9 mouse cellular contexts compared by ENCODE assay signal in genomic region chr4:129913761-129914644, GRCm38 (mm10). TPM values are rescaled to one million over a fixed set of nuclear protein-coding genes. Genes with fewer than 3 reads are reported as not detected.
DNase-seq lines count a peak whose midpoint lies in the region; ATAC-seq and TF ChIP-seq lines count a peak whose summit lies in the region.
"Had no signal": no experiment of that assay in that cellular context is flagged by ENCODE, and none has a peak within 500 bp of the region (broad histone marks: within the 10 kb centered on the region; RNA-seq: fewer than 3 reads in every experiment).

No protein-coding gene starts in this region.

- H3K36me3 ChIP-seq in midbrain, embryonic 10.5 days: no peaks in the 10 kb centered on the region
- H3K36me3 ChIP-seq in midbrain, postnatal 0 days (ENCODE audit: insufficient read depth, low read length): no peaks in the 10 kb centered on the region
- H3K36me3 ChIP-seq in small intestine, adult 2 months (ENCODE audit: control insufficient read depth, insufficient read depth, low read length): no peaks in the 10 kb centered on the region

- WGBS in midbrain, embryonic 10.5 days: 19% methylated on average over 16 of the region's 16 CpGs
- WGBS in midbrain, postnatal 0 days: 18% methylated on average over 16 of the region's 16 CpGs
- WGBS in small intestine, adult 2 months: 11% methylated on average over 16 of the region's 16 CpGs
- WGBS in cerebellum, adult 2 months: 30% methylated on average over 16 of the region's 16 CpGs

- no peak overlapping the region for H3K4me2 ChIP-seq in midbrain, postnatal 0 days (ENCODE audit: low read depth, low read length, poor library complexity, severe bottlenecking)

- H3K27me3 ChIP-seq in midbrain, embryonic 10.5 days (ENCODE audit: low read depth, poor library complexity, severe bottlenecking): no peaks in the 10 kb centered on the region
- no peaks in the 10 kb centered on the region for H3K27me3 ChIP-seq in midbrain, postnatal 0 days (ENCODE audit: insufficient read depth, low read length)
- H3K27me3 ChIP-seq in small intestine, adult 2 months (ENCODE audit: control insufficient read depth, insufficient read depth, low read length): no peaks in the 10 kb centered on the region
- no peaks in the 10 kb centered on the region for H3K27me3 ChIP-seq in cerebellum, adult 2 months (ENCODE audit: control insufficient read depth, insufficient read depth, low read length)

- TF ChIP-seq CTCF in midbrain, postnatal 0 days (IDR thresholded peaks at IDR 0.05): no peak
- TF ChIP-seq CTCF in bone marrow macrophage, adult 2 months (IDR thresholded peaks at IDR 0.05; ENCODE audit: low read depth, low read length): no peak
- no peak for TF ChIP-seq CTCF in small intestine, adult 2 months (IDR thresholded peaks at IDR 0.05; ENCODE audit: extremely low read depth, insufficient read length, insufficient replicate concordance, low read depth, low read length)
- TF ChIP-seq CTCF in cerebellum, adult 2 months (IDR thresholded peaks at IDR 0.05; ENCODE audit: borderline replicate concordance, insufficient read depth, low read depth, low read length): no peak

- ATAC-seq in midbrain, postnatal 0 days (ENCODE audit: low FRiP score): no peak

- no peak for TF ChIP-seq POLR2A in bone marrow macrophage, adult 2 months (IDR thresholded peaks at IDR 0.05; ENCODE audit: borderline replicate concordance, low read depth, low read length)
- no peak for TF ChIP-seq POLR2A in small intestine, adult 2 months (IDR thresholded peaks at IDR 0.05; ENCODE audit: low read depth, low read length)
- TF ChIP-seq POLR2A in cerebellum, adult 2 months (IDR thresholded peaks at IDR 0.05; ENCODE audit: borderline replicate concordance, insufficient read depth, low read length): no peak

- H3K9ac ChIP-seq in midbrain, postnatal 0 days (replicated peaks; ENCODE audit: low read length, poor library complexity, severe bottlenecking): no peak overlapping the region

- H3K4me3 ChIP-seq in midbrain, embryonic 10.5 days: peak overlapping the region; percentile 14; the same call in 1 of the 2 replicates
- no peak overlapping the region for H3K4me3 ChIP-seq in midbrain, postnatal 0 days (ENCODE audit: low read depth, low read length)
- peak overlapping the region; percentile 34; the same call in 1 of the 2 replicates for H3K4me3 ChIP-seq in bone marrow macrophage, adult 2 months (ENCODE audit: insufficient read depth, low read length)
- peak overlapping the region; percentile 6; the same call in 1 of the 2 replicates for H3K4me3 ChIP-seq in small intestine, adult 2 months (ENCODE audit: low read depth, low read length)
- H3K4me3 ChIP-seq in cerebellum, adult 2 months (replicated peaks; ENCODE audit: insufficient read depth, low read depth, low read length): no peak overlapping the region

- H3K27ac ChIP-seq in midbrain, embryonic 10.5 days (replicated peaks): peak overlapping the region; percentile 58
- H3K27ac ChIP-seq in midbrain, postnatal 0 days (ENCODE audit: low read depth, low read length): no peak overlapping the region
- peak overlapping the region; percentile 45 for H3K27ac ChIP-seq in bone marrow macrophage, adult 2 months (ENCODE audit: insufficient read depth, low read depth, low read length)
- no peak overlapping the region for H3K27ac ChIP-seq in small intestine, adult 2 months (ENCODE audit: insufficient read depth, low read depth, low read length)
- no peak overlapping the region for H3K27ac ChIP-seq in cerebellum, adult 2 months (ENCODE audit: insufficient read depth, low read length)

- peaks cover 33% of the 10 kb centered on the region for H3K4me1 ChIP-seq in midbrain, embryonic 10.5 days
- H3K4me1 ChIP-seq in midbrain, postnatal 0 days (ENCODE audit: insufficient read depth, low read length): 0 out of 2 replicates have a peak, but pooled peaks cover 4% of the 10 kb centered on the region
- peaks cover 19% of the 10 kb centered on the region for H3K4me1 ChIP-seq in bone marrow macrophage, adult 2 months (ENCODE audit: control insufficient read depth, insufficient read depth, low read length)
- H3K4me1 ChIP-seq in small intestine, adult 2 months (ENCODE audit: control insufficient read depth, insufficient read depth, insufficient read length, low read length): peaks cover 5% of the 10 kb centered on the region
- peaks cover 3% of the 10 kb centered on the region; the same call in 1 of the 2 replicates for H3K4me1 ChIP-seq in cerebellum, adult 2 months (ENCODE audit: control insufficient read depth, insufficient read depth, low read length)

- H3K9me3 ChIP-seq in midbrain, embryonic 10.5 days (replicated peaks): no peaks in the 10 kb centered on the region
- H3K9me3 ChIP-seq in midbrain, postnatal 0 days (ENCODE audit: low read length): no peaks in the 10 kb centered on the region

- no peak for DNase-seq in midbrain, embryonic 10.5 days (ENCODE audit: low spot score)
- DNase-seq in midbrain, postnatal 0 days (ENCODE audit: low spot score): no peak
- DNase-seq in induced T-regulatory cell, adult 2 months (ENCODE audit: low read depth): peak; percentile 45
- DNase-seq in lung, adult 18-20 months: peak; percentile 70 to 75
- no peak for DNase-seq in left cerebral cortex, adult 8-10 months (ENCODE audit: low spot score in 2 of 2)
- no peak for DNase-seq in cerebellum, adult 2 months

RNA-seq across cellular contexts. Expression of gene Spocd1, which starts 15.0 kb away (rescaled TPM):
- polyA plus RNA-seq in midbrain, embryonic 10.5 days (2016; fragmentation: Nextera tagmentation; extraction: Ambion mirVana): not detected in 2 replicates
- not detected in 2 replicates for total RNA-seq in midbrain, postnatal 0 days (2014; rRNA removed)
- 0.09 and 0.27 TPM in 2 replicates for polyA plus RNA-seq in midbrain, postnatal 0 days (2015; fragmentation: Nextera tagmentation; extraction: Ambion mirVana)
- not detected in 2 replicates for polyA plus RNA-seq in bone marrow macrophage, adult 2 months (2012; ENCODE audit: insufficient read depth, insufficient read length, missing spikeins)
- not detected in 2 replicates for polyA plus RNA-seq in small intestine, adult 2 months (2012; rRNA removed)
- total RNA-seq in left cerebral cortex, adult 8-10 months (2022): under 1 TPM; 0.26 to 0.94 (median 0.68) TPM
- 0.27 and 0.29 TPM in 2 replicates for polyA plus RNA-seq in cerebellum, adult 2 months (2012; rRNA removed)
- polyA plus RNA-seq: neural tube, embryonic 11.5 days had no signal

Comparison
In these comparisons a context has a peak if more than half of its experiments do, and no peak if none do; other contexts are left out.
1. H3K27ac ChIP-seq: peak in midbrain, embryonic 10.5 days (single experiment) and bone marrow macrophage, adult 2 months (single experiment); none in midbrain, postnatal 0 days (single experiment), small intestine, adult 2 months (single experiment) and cerebellum, adult 2 months (single experiment).
2. H3K4me3 ChIP-seq: peak in midbrain, embryonic 10.5 days (single experiment), bone marrow macrophage, adult 2 months (single experiment) and small intestine, adult 2 months (single experiment); none in midbrain, postnatal 0 days (single experiment) and cerebellum, adult 2 months (single experiment).
3. DNase-seq: peak in induced T-regulatory cell, adult 2 months (single experiment) and lung, adult 18-20 months (2 of 2); none in midbrain, embryonic 10.5 days (single experiment), midbrain, postnatal 0 days (single experiment), left cerebral cortex, adult 8-10 months (0 of 2) and cerebellum, adult 2 months (0 of 2).